Mouse (Mus musculus): ENCODE results near the gene Atp12a. TPM values are rescaled to one million over a fixed set of nuclear protein-coding genes. Genes with fewer than 3 reads are reported as not detected.

Gene Atp12a
- not detected for polyA plus RNA-seq (2012; fragmentation: generic; extraction: Trizol)

DNA sequence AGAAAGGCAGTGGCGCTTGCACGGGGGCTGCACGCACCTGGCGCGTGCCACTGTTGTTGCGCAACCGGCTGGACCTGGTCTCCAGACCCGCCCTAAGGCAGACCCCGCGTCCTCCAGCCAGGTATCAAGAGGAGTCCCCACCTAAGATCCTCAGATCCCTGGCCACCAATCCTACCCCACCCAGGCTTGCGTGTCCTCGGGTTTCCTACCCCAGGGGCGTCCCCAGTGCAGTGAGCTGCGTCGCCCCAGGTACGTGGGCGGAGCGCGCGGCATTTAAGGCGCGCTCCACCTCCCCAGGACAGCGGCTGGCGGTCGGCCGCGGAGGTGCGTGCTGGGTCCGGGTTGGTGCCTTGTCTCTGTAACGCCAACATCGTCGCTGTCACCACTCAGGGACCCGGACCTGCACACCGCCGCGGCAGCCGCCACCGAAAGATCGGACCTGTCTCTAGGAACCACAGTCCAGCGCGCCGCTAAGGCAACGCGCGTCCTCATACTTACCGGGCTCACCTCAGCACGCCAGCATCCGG is at the start of gene Atp12a:
Gene Atp12a (plus strand): TSS at position 358 of the 527 bp plus-strand sequence.
- no peaks in the 10 kb centered on the region for H3K36me3 ChIP-seq (ENCODE audit: control insufficient read depth, insufficient read depth)
- TF ChIP-seq MYOG (IDR thresholded peaks at IDR 0.05; ENCODE audit: control insufficient read depth in 1 of 3, insufficient read depth in 1 of 3, insufficient read length in 2 of 3, low read depth in 2 of 3) (no peak), E2F4 (IDR thresholded peaks at IDR 0.05; ENCODE audit: insufficient read depth) (no peak), TCF3 (IDR thresholded peaks at IDR 0.05; ENCODE audit: insufficient read length, low read depth) (no peak), POLR2A (IDR thresholded peaks at IDR 0.05; ENCODE audit: insufficient read length, low read depth) (no peak), MAX (IDR thresholded peaks at IDR 0.05; ENCODE audit: low read depth) (no peak), CEBPB (IDR thresholded peaks at IDR 0.05; ENCODE audit: insufficient read depth, poor library complexity, severe bottlenecking) (no peak), USF1 (IDR thresholded peaks at IDR 0.05; ENCODE audit: low read depth) (no peak), REST (IDR thresholded peaks at IDR 0.05; ENCODE audit: insufficient read depth, insufficient read length) (no peak), MYOD1 (IDR thresholded peaks at IDR 0.05; ENCODE audit: control insufficient read depth in 1 of 3, insufficient read length in 2 of 3, low read depth in 2 of 3) (no peak), POLR2AphosphoS2 (IDR thresholded peaks at IDR 0.05; ENCODE audit: insufficient read length, low read depth) (no peak), SRF (IDR thresholded peaks at IDR 0.05; ENCODE audit: control insufficient read depth, insufficient read length, low read depth) (no peak), TCF12 (IDR thresholded peaks at IDR 0.05; ENCODE audit: insufficient read depth, poor library complexity, severe bottlenecking) (no peak)
- no peak within 1 kb of the TSS for H3K4me2 ChIP-seq (ENCODE audit: low read depth)
- no peak within 1 kb of the TSS for H3ac ChIP-seq (ENCODE audit: control insufficient read depth, insufficient read length)
- no peak within 1 kb of the TSS for H3K4me3 ChIP-seq
- no peaks in the 10 kb centered on the region for H3K79me2 ChIP-seq (ENCODE audit: control insufficient read depth, insufficient read depth)
- H3K27me3 ChIP-seq (ENCODE audit: control insufficient read depth, insufficient read depth, insufficient read length) = peaks cover 28% of the 10 kb centered on the region

DNA sequence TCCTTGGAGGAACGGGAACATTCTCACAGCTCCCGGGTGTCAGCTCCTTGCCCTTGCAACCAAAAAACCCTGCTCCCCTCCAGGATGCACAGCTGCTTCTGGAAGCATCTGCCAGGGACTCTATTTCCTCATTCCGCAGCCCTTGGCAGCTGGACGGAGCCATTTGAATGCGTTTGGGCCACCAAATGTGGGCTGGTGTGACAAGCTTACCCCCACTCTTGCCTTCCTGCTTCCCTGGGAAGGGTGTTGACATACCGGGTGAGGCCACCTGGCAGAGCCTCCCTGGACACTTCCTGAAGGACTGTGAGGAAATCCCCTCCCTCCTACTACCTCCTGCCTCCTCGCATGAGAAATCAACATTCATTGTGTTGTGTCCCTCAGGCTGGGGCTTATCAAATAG is 49.3 kb upstream of the Atp12a start:
- TF ChIP-seq POLR2A (IDR thresholded peaks at IDR 0.05; ENCODE audit: insufficient read length, low read depth) (no peak), MAX (IDR thresholded peaks at IDR 0.05; ENCODE audit: low read depth) (no peak), USF1 (IDR thresholded peaks at IDR 0.05; ENCODE audit: low read depth) (no peak), POLR2AphosphoS2 (IDR thresholded peaks at IDR 0.05; ENCODE audit: insufficient read length, low read depth) (no peak), E2F4 (IDR thresholded peaks at IDR 0.05; ENCODE audit: insufficient read depth) (no peak), REST (IDR thresholded peaks at IDR 0.05; ENCODE audit: insufficient read depth, insufficient read length) (no peak), MYOG (IDR thresholded peaks at IDR 0.05; ENCODE audit: control insufficient read depth in 1 of 3, insufficient read depth in 1 of 3, insufficient read length in 2 of 3, low read depth in 2 of 3) (no peak)
- Histone ChIP-seq H3K27me3 (ENCODE audit: control insufficient read depth, insufficient read depth, insufficient read length) (peaks cover 10% of the 10 kb centered on the region), H3K79me2 (ENCODE audit: control insufficient read depth, insufficient read depth) (no peaks in the 10 kb centered on the region), H3ac (ENCODE audit: control insufficient read depth, insufficient read length) (no peak overlapping the region), H3K4me2 (ENCODE audit: low read depth) (no peak overlapping the region), H3K4me3 (no peak overlapping the region), H3K36me3 (ENCODE audit: control insufficient read depth, insufficient read depth) (no peaks in the 10 kb centered on the region)

DNA sequence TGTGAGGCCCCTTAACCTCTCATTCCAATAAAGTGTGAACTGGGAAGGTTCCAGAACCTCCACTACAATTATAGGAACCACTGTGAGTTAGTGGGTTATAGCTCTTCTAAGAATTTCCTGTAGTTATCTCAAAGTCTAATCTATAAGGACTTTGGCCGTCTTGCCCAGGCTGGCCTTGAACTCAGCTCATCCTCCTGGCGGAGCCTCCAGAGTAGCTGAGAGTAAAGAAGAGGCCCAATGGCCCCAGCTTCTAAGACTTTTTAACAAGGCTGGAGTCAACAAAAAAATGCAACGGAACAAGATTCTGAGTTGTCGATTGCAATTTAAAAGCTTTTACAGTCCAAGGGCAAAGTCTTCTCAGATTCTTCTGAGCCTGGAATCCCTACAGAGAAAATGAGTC is 48.5 kb upstream of the Atp12a start:
- TF ChIP-seq TCF3 (IDR thresholded peaks at IDR 0.05; ENCODE audit: insufficient read length, low read depth) = no peak
- TF ChIP-seq E2F4 (IDR thresholded peaks at IDR 0.05; ENCODE audit: insufficient read depth) = no peak
- no peak for TF ChIP-seq MYOG (IDR thresholded peaks at IDR 0.05; ENCODE audit: control insufficient read depth in 1 of 3, insufficient read depth in 1 of 3, insufficient read length in 2 of 3, low read depth in 2 of 3)
- TF ChIP-seq TCF12 (IDR thresholded peaks at IDR 0.05; ENCODE audit: insufficient read depth, poor library complexity, severe bottlenecking) = no peak
- TF ChIP-seq USF1 (IDR thresholded peaks at IDR 0.05; ENCODE audit: low read depth) = no peak
- TF ChIP-seq POLR2AphosphoS2 (IDR thresholded peaks at IDR 0.05; ENCODE audit: insufficient read length, low read depth) = no peak
- no peak for TF ChIP-seq REST (IDR thresholded peaks at IDR 0.05; ENCODE audit: insufficient read depth, insufficient read length)
- no peak for TF ChIP-seq SRF (IDR thresholded peaks at IDR 0.05; ENCODE audit: control insufficient read depth, insufficient read length, low read depth)
- no peak for TF ChIP-seq POLR2A (IDR thresholded peaks at IDR 0.05; ENCODE audit: insufficient read length, low read depth)
- TF ChIP-seq MYOD1 (IDR thresholded peaks at IDR 0.05; ENCODE audit: control insufficient read depth in 1 of 3, insufficient read length in 2 of 3, low read depth in 2 of 3) = no peak
- TF ChIP-seq MAX (IDR thresholded peaks at IDR 0.05; ENCODE audit: low read depth) = no peak
- no peak for TF ChIP-seq CEBPB (IDR thresholded peaks at IDR 0.05; ENCODE audit: insufficient read depth, poor library complexity, severe bottlenecking)
- Histone ChIP-seq H3ac (ENCODE audit: control insufficient read depth, insufficient read length) (no peak overlapping the region), H3K36me3 (ENCODE audit: control insufficient read depth, insufficient read depth) (no peaks in the 10 kb centered on the region), H3K79me2 (ENCODE audit: control insufficient read depth, insufficient read depth) (no peaks in the 10 kb centered on the region), H3K4me2 (ENCODE audit: low read depth) (no peak overlapping the region), H3K27me3 (ENCODE audit: control insufficient read depth, insufficient read depth, insufficient read length) (peaks cover 5% of the 10 kb centered on the region), H3K4me3 (no peak overlapping the region)

DNA sequence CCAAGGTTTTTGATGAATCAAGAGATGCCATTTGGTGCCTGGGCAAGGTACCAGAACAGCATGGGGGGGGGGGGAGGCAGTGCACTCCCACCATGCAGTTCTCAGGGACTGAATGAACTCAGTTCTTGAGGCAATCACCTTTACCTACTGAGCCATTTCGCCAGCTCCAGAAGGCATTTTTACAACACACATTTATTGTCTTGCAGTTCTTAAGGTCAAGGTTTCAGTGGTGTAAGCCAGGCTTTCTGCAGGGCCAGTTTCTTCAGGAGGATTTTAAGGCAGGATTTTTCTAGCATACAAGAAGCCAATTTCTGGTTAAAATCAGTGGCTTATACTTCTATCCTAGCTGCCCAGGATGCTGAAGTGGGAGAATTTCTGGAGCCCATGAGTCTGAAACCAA is 41.9 kb upstream of the Atp12a start:
- Histone ChIP-seq H3K27me3 (ENCODE audit: control insufficient read depth, insufficient read depth, insufficient read length) (no peaks in the 10 kb centered on the region), H3K4me3 (no peak overlapping the region), H3K4me2 (ENCODE audit: low read depth) (no peak overlapping the region), H3ac (ENCODE audit: control insufficient read depth, insufficient read length) (no peak overlapping the region), H3K79me2 (ENCODE audit: control insufficient read depth, insufficient read depth) (no peaks in the 10 kb centered on the region), H3K36me3 (ENCODE audit: control insufficient read depth, insufficient read depth) (no peaks in the 10 kb centered on the region)
- TF ChIP-seq USF1 (IDR thresholded peaks at IDR 0.05; ENCODE audit: low read depth) (no peak), TCF3 (IDR thresholded peaks at IDR 0.05; ENCODE audit: insufficient read length, low read depth) (no peak), MAX (IDR thresholded peaks at IDR 0.05; ENCODE audit: low read depth) (no peak), MYOG (IDR thresholded peaks at IDR 0.05; ENCODE audit: control insufficient read depth in 1 of 3, insufficient read depth in 1 of 3, insufficient read length in 2 of 3, low read depth in 2 of 3) (no peak)

DNA sequence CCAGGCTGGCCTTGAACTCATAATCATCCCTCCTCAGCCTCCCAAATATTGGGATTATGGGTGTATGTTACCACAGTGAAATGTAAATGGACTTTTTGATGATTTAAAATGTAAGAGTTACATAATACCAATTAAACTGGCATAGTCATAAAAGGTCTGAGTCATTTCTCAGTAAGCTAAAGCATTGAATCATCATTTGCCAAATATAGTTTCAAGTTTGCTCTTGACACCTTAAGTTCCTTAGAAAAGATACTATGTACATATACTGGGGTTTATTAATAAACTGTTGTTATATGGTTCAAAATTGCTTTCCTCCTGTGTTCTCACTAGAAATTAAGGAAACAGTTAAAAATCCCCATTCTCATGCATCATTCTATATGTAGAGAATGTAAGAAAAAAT is 39.8 kb upstream of the Atp12a start:
- Histone ChIP-seq H3ac (ENCODE audit: control insufficient read depth, insufficient read length) (no peak overlapping the region), H3K79me2 (ENCODE audit: control insufficient read depth, insufficient read depth) (no peaks in the 10 kb centered on the region), H3K4me2 (ENCODE audit: low read depth) (no peak overlapping the region), H3K27me3 (ENCODE audit: control insufficient read depth, insufficient read depth, insufficient read length) (no peaks in the 10 kb centered on the region), H3K36me3 (ENCODE audit: control insufficient read depth, insufficient read depth) (no peaks in the 10 kb centered on the region), H3K4me3 (no peak overlapping the region)
- TF ChIP-seq USF1 (IDR thresholded peaks at IDR 0.05; ENCODE audit: low read depth) = no peak
- TF ChIP-seq REST (IDR thresholded peaks at IDR 0.05; ENCODE audit: insufficient read depth, insufficient read length) = no peak
- TF ChIP-seq CEBPB (IDR thresholded peaks at IDR 0.05; ENCODE audit: insufficient read depth, poor library complexity, severe bottlenecking) = no peak
- no peak for TF ChIP-seq TCF3 (IDR thresholded peaks at IDR 0.05; ENCODE audit: insufficient read length, low read depth)
- no peak for TF ChIP-seq TCF12 (IDR thresholded peaks at IDR 0.05; ENCODE audit: insufficient read depth, poor library complexity, severe bottlenecking)
- no peak for TF ChIP-seq E2F4 (IDR thresholded peaks at IDR 0.05; ENCODE audit: insufficient read depth)
- no peak for TF ChIP-seq SRF (IDR thresholded peaks at IDR 0.05; ENCODE audit: control insufficient read depth, insufficient read length, low read depth)
- TF ChIP-seq MAX (IDR thresholded peaks at IDR 0.05; ENCODE audit: low read depth) = no peak
- no peak for TF ChIP-seq MYOG (IDR thresholded peaks at IDR 0.05; ENCODE audit: control insufficient read depth in 1 of 3, insufficient read depth in 1 of 3, insufficient read length in 2 of 3, low read depth in 2 of 3)

Measured in myocyte (in vitro differentiated cells).